Mouse (Mus musculus): ENCODE results near the gene Ctnnb1. TPM values are rescaled to one million over a fixed set of nuclear protein-coding genes. Genes with fewer than 3 reads are reported as not detected.

The Ctnnb1 gene
- polyA plus RNA-seq, 1 experiment from 2014 or later = 470 TPM

DNA sequence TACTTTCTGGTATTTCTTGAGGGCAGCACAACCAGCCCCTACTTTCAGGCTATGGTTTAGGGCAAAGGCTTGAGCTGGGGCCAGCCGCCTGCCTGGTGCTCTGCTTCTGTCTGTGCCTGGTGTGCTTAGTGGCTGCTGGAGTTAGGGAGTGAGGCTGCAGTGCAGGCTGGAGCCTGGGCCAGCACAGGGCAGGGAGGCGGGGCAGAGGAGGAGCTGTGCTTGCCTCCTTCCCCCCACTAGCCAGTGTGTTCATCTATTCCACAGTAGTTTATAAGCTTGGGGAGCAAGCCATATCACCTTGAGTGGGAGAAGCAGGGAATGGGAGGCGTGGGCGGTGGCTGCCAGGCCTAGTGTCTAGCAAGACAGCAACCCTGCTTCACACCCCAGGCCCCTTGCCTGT lies 34.1 kb downstream of the Ctnnb1 start:
- Histone ChIP-seq H3K4me1 (replicated peaks; ENCODE audit: insufficient read depth, low read length) (peaks cover 33% of the 10 kb centered on the region; the same call in 1 of the 2 replicates), H3K4me3 (replicated peaks; ENCODE audit: low read depth, low read length) (no peak overlapping the region), H3K27me3 (ENCODE audit: insufficient read depth, low read length) (no peaks in the 10 kb centered on the region), H3K9me3 (replicated peaks; ENCODE audit: low read length) (no peaks in the 10 kb centered on the region), H3K27ac (peak overlapping the region; percentile 76), H3K36me3 (ENCODE audit: insufficient read depth, low read length) (peaks cover 67% of the 10 kb centered on the region), H3K4me2 (ENCODE audit: low read length) (no peak overlapping the region), H3K9ac (ENCODE audit: low read depth, low read length) (no peak overlapping the region)
- ATAC-seq (replicated peaks; ENCODE audit: low FRiP score, low read depth) (no peak), DNase-seq (ENCODE audit: low spot score) (peak; percentile 19)
- WGBS = 72% methylated on average over 4 of the region's 4 CpGs
- TF ChIP-seq CTCF (IDR thresholded peaks at IDR 0.05; ENCODE audit: low read depth) = no peak

DNA sequence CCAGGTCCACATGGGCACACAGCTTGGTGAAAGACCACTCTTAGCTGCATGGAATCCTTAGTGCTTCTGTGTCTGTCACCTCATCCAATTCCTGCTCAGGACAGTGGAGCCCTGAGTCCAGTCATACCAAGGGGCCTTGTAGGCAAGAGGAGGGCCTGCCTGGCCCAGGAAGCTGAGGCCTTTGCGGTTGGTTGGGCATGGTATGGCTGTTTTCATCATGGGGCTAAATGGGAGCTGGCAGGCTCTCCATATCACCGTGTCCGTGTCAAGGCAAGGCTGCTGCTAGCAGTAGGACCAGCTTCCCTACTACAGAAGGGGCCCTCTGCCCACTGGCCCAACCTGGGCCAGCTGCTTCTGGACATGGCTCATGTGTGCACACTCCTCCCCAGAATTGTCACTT lies 34.7 kb downstream of the Ctnnb1 start:
- no peak for TF ChIP-seq CTCF (IDR thresholded peaks at IDR 0.05; ENCODE audit: low read depth)
- Histone ChIP-seq H3K9me3 (replicated peaks; ENCODE audit: low read length) (no peaks in the 10 kb centered on the region), H3K9ac (ENCODE audit: low read depth, low read length) (no peak overlapping the region), H3K4me3 (replicated peaks; ENCODE audit: low read depth, low read length) (no peak overlapping the region), H3K4me1 (replicated peaks; ENCODE audit: insufficient read depth, low read length) (peaks cover 33% of the 10 kb centered on the region; the same call in 1 of the 2 replicates), H3K27ac (peak overlapping the region; percentile 76), H3K27me3 (ENCODE audit: insufficient read depth, low read length) (no peaks in the 10 kb centered on the region), H3K36me3 (ENCODE audit: insufficient read depth, low read length) (peaks cover 62% of the 10 kb centered on the region), H3K4me2 (ENCODE audit: low read length) (no peak overlapping the region)
- DNase-seq (ENCODE audit: low spot score) (no peak), ATAC-seq (replicated peaks; ENCODE audit: low FRiP score, low read depth) (no peak)
- WGBS = 42% methylated on average over 3 of the region's 3 CpGs

DNA sequence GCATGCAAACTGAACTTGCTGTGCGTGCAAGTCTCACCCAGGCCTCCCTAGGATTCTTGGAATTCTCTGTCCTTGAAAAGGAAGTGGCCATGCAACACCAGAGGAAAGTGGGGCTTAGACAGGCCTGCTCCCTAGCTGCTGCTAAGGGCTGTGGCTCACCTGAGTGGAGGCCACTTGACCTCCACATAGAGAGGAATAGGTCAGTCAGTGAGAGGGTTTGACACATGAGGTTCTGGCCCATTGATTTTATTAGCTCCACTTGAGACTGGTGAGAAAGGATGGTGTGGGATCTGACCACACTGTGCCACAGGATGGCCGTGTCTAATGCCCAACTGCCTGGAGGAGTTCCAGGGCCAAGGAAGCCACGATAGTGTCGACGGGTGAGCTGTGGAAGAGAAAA lies 35.2 kb downstream of the Ctnnb1 start:
- Histone ChIP-seq H3K27ac (peak overlapping the region; percentile 42; the same call in 1 of the 2 replicates), H3K4me1 (replicated peaks; ENCODE audit: insufficient read depth, low read length) (peaks cover 33% of the 10 kb centered on the region; the same call in 1 of the 2 replicates), H3K9me3 (replicated peaks; ENCODE audit: low read length) (no peaks in the 10 kb centered on the region), H3K36me3 (ENCODE audit: insufficient read depth, low read length) (peaks cover 60% of the 10 kb centered on the region), H3K4me3 (replicated peaks; ENCODE audit: low read depth, low read length) (no peak overlapping the region), H3K9ac (ENCODE audit: low read depth, low read length) (no peak overlapping the region), H3K4me2 (ENCODE audit: low read length) (no peak overlapping the region), H3K27me3 (ENCODE audit: insufficient read depth, low read length) (no peaks in the 10 kb centered on the region)
- DNase-seq (ENCODE audit: low spot score) = no peak
- 34% methylated on average over 5 of the region's 5 CpGs for WGBS
- no peak for TF ChIP-seq CTCF (IDR thresholded peaks at IDR 0.05; ENCODE audit: low read depth)
- 0 out of 2 replicates have a peak, but pooled peaks have one; percentile 1 for ATAC-seq (replicated peaks; ENCODE audit: low FRiP score, low read depth)

DNA sequence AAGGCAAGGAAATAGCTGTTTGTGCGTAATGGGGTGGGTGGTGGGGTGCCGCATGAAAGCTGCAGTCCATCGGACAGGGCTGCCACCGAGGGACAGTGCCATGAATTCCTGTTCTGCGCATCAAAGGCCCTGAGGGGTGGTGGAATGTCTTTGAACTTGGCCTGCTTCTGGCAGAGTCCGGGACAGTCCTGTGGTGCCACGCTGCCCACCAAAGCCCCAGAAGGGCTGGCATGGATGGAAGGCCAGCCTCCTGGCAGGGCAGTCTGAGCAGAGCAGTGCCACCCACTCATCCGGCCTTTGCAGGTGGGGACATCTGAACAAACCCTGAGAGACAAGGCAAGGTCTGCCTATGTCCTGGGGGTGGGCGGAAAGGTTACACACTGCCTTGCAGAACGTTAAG lies 36.0 kb downstream of the Ctnnb1 start:
- 78% methylated on average over 10 of the region's 10 CpGs for WGBS
- H3K36me3 ChIP-seq (ENCODE audit: insufficient read depth, low read length) = peaks cover 54% of the 10 kb centered on the region
- peaks cover 33% of the 10 kb centered on the region; the same call in 1 of the 2 replicates for H3K4me1 ChIP-seq (replicated peaks; ENCODE audit: insufficient read depth, low read length)
- no peak for DNase-seq (ENCODE audit: low spot score)
- no peak overlapping the region for H3K27ac ChIP-seq
- no peak overlapping the region for H3K4me3 ChIP-seq (replicated peaks; ENCODE audit: low read depth, low read length)
- no peaks in the 10 kb centered on the region for H3K27me3 ChIP-seq (ENCODE audit: insufficient read depth, low read length)
- no peak overlapping the region for H3K9ac ChIP-seq (ENCODE audit: low read depth, low read length)
- TF ChIP-seq CTCF (IDR thresholded peaks at IDR 0.05; ENCODE audit: low read depth) = no peak
- ATAC-seq (replicated peaks; ENCODE audit: low FRiP score, low read depth) = no peak
- H3K4me2 ChIP-seq (ENCODE audit: low read length) = no peak overlapping the region
- H3K9me3 ChIP-seq (replicated peaks; ENCODE audit: low read length) = no peaks in the 10 kb centered on the region

DNA sequence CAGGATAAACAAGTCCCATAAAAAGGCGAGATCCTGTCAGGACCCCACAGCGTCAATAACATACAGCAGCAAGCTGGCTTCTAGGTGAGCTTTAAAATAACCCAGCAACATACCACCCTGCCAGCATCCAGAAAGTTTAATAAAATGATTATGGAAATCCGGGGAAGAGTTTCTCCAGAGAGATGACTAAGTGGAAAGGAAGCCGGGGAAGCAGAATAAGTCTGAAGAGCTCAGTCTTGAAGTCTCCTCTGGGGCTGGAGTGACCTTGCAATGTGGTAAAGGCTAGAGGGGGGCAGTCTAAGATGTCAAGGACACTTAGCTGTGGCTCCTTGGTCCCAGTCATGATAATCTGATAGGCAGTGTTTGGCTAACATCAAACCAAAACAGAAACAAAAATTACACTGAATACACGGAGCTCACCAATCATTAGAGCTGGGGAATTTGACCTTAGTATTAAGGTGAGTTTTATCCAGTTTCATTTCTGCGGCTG lies 44.1 kb downstream of the Ctnnb1 start:
- Histone ChIP-seq H3K4me3 (replicated peaks; ENCODE audit: low read depth, low read length) (no peak overlapping the region), H3K27me3 (ENCODE audit: insufficient read depth, low read length) (no peaks in the 10 kb centered on the region), H3K36me3 (ENCODE audit: insufficient read depth, low read length) (peaks cover 5% of the 10 kb centered on the region; the same call in 1 of the 2 replicates), H3K27ac (no peak overlapping the region), H3K9ac (ENCODE audit: low read depth, low read length) (no peak overlapping the region), H3K4me2 (ENCODE audit: low read length) (no peak overlapping the region), H3K9me3 (replicated peaks; ENCODE audit: low read length) (no peaks in the 10 kb centered on the region), H3K4me1 (replicated peaks; ENCODE audit: insufficient read depth, low read length) (no peaks in the 10 kb centered on the region)
- ATAC-seq (replicated peaks; ENCODE audit: low FRiP score, low read depth) (no peak), DNase-seq (ENCODE audit: low spot score) (no peak)
- WGBS = 47% methylated on average over 6 of the region's 6 CpGs
- TF ChIP-seq CTCF (IDR thresholded peaks at IDR 0.05; ENCODE audit: low read depth) = no peak

DNA sequence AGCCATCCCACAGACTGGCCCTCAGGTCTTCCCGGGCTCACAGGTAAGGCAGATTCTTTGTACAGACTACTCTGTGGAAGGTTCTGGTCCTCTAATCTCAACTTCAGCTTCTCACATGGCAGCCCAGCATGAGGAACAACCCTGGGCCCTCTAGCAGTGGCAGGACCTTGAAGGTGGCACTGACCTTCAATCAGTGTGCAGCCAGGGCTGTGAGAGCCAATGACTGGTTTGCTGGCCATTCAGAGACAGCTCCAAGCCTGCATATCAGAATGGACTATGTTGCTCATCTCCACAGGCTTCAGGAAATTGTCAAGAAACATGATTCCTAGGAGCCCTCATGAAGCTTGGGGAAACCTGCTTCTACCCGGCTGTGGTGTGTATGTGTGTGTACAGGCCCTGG lies 45.2 kb downstream of the Ctnnb1 start:
- no peak for DNase-seq (ENCODE audit: low spot score)
- Histone ChIP-seq H3K4me1 (replicated peaks; ENCODE audit: insufficient read depth, low read length) (no peaks in the 10 kb centered on the region), H3K9ac (ENCODE audit: low read depth, low read length) (no peak overlapping the region), H3K27ac (no peak overlapping the region), H3K4me2 (ENCODE audit: low read length) (no peak overlapping the region), H3K9me3 (replicated peaks; ENCODE audit: low read length) (no peaks in the 10 kb centered on the region), H3K36me3 (ENCODE audit: insufficient read depth, low read length) (no peaks in the 10 kb centered on the region), H3K4me3 (replicated peaks; ENCODE audit: low read depth, low read length) (no peak overlapping the region), H3K27me3 (ENCODE audit: insufficient read depth, low read length) (no peaks in the 10 kb centered on the region)
- WGBS = 80% methylated on average over 2 of the region's 2 CpGs
- no peak for TF ChIP-seq CTCF (IDR thresholded peaks at IDR 0.05; ENCODE audit: low read depth)
- ATAC-seq (replicated peaks; ENCODE audit: low FRiP score, low read depth) = no peak

DNA sequence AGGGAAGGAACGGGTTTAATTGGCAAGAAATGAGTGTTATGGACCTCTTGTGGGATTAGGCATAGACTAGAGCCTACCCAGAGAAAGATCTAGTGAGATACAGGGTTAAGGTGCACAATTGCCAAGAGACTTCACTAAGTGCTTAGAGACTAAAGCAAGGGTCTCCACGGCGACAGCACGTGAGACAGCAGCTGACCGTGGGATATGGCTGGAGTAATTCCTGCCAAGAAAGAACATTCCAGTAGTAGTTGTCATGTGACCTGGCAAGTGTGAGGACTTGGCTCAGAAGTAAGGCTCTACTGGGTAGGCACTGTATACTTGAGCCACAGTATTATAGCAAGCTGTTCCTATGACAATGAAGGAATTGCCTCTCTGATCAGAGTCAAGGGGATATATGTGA lies 47.1 kb downstream of the Ctnnb1 start:
- DNase-seq (ENCODE audit: low spot score) (peak; percentile 67), ATAC-seq (replicated peaks; ENCODE audit: low FRiP score, low read depth) (peak; percentile 44; the same call in 1 of the 2 replicates)
- WGBS = 47% methylated on average over 5 of the region's 5 CpGs
- no peaks in the 10 kb centered on the region for H3K4me1 ChIP-seq (replicated peaks; ENCODE audit: insufficient read depth, low read length)
- no peaks in the 10 kb centered on the region for H3K9me3 ChIP-seq (replicated peaks; ENCODE audit: low read length)
- no peak overlapping the region for H3K27ac ChIP-seq
- H3K36me3 ChIP-seq (ENCODE audit: insufficient read depth, low read length) = no peaks in the 10 kb centered on the region
- H3K27me3 ChIP-seq (ENCODE audit: insufficient read depth, low read length) = no peaks in the 10 kb centered on the region
- no peak overlapping the region for H3K4me2 ChIP-seq (ENCODE audit: low read length)
- no peak overlapping the region for H3K4me3 ChIP-seq (replicated peaks; ENCODE audit: low read depth, low read length)
- TF ChIP-seq CTCF (IDR thresholded peaks at IDR 0.05; ENCODE audit: low read depth) = no peak
- H3K9ac ChIP-seq (ENCODE audit: low read depth, low read length) = no peak overlapping the region
